Mouse (Mus musculus) liver, embryonic 16.5 days (tissue): ENCODE results near the gene Agmo. TPM values are rescaled to one million over a fixed set of nuclear protein-coding genes. Genes with fewer than 3 reads are reported as not detected.

Experiments used
- polyA plus RNA-seq: library from polyadenylated mRNA; unstranded; fragments of >200 nt; fragmentation: Nextera tagmentation; extraction: Ambion mirVana; gene quantifications from 2 replicates; pipeline ENCODE4 v1.2.1, GENCODE M21; 2015

The Agmo gene
- polyA plus RNA-seq, 1 experiment from 2014 or later, result 14.7 TPM

Other genes with a start within 250 kb of the Agmo start
- gene Meox2, start 133.1 kb upstream of the Agmo start, polyA plus RNA-seq, result 0.15 and 0.40 TPM in 2 replicates